Mouse (Mus musculus): ENCODE measurements around the gene Olfr606.

- TF ChIP-seq CTCF (IDR thresholded peaks at IDR 0.05; ENCODE audit: borderline replicate concordance, control insufficient read depth, extremely low read depth, insufficient read depth, low read length, poor library complexity) (no peak), POLR2A (IDR thresholded peaks at IDR 0.05; ENCODE audit: control insufficient read depth, extremely low read depth, insufficient read depth, low read length, poor library complexity) (no peak)
Measured at GRCm38 (mm10) chr7:103497962-103498361, 49.1 kb downstream of the Olfr606 start, which contains the start of gene Olfr609.

Measured in thymus, adult 2 months (tissue).